Mouse (Mus musculus) gastrocnemius, adult 8-10 months (tissue): ENCODE data around the gene Syne2. TPM values are rescaled to one million over a fixed set of nuclear protein-coding genes. Genes with fewer than 3 reads are reported as not detected.

Source experiments
- DNase-seq, 2 experiments: peaks; one replicate each; pipeline ENCODE4 v3.0.0; 2022; ENCODE audit warnings: low spot score in 2 of 2
- total RNA-seq, 4 experiments: library from RNA; stranded (reverse); gene quantifications; 2 replicates each; pipeline ENCODE4 v1.2.4; 2022

The Syne2 gene
- total RNA-seq, 4 experiments from 2014 or later = 12.3 to 15.0 (median 13.9) TPM

DNA sequence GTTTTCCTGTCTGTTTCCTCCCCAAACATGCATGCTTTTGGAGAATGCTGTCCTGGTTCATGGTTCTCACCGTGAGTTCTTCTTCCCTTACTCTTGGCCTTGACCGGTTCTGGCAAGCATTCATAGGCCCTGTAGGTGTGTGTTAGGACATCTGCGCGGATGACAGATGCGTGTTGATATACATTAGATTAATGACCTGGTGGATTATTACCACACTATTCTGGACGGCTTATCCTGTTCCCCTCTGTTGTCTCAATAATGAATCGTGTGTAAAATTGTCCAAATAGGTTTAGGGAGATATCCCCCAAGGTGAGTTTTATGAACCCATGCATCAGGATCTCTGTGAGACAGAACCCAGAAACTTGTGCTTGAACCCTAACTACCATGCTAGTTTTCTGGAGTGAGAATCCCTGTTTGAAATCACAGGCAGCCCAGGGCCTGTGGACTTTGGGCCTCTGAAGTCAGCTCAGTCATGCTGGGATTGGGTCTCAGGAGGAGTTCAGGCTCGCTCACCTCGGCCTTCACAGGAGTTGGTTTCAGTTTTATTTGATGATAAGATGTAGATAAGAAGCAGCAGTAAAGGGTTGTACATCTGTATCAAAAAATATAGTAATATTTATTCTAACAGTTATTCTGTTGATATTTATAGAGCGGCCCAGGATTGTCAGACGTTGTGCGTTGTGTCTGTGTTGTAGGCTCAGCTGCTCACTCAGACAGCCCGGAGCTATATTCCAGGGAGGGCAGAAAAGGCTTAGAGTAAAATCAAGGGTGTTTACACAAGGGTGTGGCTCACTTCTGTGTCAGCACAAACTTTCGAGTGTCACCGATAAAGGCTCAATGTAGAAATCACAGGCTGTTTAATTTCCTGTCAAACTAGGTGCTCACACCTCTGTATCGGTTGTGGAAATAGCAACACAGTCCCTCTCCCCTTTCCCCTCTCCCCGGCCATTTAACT is 48.8 kb downstream of the Syne2 start:
- DNase-seq = no peak

DNA sequence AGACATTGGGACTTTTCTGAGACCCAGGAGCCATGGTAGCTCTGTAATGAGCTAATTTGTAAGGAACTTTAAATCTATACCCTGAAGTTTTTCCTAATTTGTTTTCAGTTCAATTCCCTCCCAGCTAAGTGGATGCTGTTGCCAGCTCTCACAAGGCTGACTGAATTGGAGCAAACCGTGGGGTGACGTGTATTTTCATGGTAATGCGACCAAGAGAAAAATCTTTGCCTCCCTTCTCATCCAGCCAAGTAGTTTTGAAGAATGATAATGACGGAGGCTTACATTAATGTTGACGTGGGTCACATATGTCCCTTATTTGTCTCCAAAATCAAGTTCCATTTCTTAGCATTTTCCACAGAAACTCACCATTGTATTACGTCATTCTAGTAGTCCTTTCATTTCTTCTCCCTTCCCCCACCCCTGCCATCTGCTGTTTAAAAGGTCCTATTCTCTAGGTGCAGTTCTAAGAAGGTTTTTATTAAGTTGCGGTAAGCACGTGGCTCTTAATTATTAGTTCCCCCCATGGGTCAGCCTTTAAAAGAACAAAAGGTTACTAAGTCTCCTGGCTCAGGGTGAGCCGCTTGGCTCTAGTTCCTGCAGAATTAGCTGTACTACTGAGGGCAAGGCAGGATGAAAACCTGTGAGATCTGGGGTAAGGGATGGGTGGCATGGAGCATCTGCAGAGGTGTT is 55.8 kb downstream of the Syne2 start:
- DNase-seq = no peak

DNA sequence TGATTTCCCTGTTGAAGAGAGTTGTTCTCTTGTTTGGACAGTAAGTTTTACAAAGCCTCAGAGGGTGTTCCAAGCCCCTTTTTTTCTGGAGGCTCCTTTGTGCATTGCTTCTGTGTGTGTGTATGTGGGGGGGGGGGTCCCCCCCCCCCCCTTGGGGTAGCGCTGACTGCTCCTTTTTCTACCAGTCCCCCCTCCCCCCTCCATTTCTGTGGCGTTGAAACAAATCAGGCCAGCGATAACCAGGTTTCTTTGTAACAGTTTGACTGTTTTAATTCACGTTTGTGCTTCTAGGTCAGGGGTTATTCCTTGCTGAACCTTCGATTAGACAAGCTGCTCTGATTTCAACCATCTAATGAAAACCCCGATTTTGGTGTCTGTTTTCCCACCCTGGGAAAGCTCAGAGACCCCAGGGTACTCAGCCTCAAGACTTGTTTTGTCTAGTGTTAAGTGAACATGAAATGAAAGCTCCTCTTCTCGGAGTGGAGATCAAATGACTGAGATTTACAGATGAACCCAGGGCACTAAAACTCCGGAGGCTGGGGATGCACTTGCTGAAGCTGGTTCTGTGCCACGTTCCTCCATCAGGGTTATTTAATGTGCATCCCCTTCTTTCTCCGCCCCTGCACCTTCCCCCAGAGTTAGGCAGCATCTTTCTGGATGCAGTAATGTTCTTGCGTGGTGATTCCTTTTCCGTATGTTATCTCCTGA is 56.5 kb downstream of the Syne2 start:
- DNase-seq = no peak

DNA sequence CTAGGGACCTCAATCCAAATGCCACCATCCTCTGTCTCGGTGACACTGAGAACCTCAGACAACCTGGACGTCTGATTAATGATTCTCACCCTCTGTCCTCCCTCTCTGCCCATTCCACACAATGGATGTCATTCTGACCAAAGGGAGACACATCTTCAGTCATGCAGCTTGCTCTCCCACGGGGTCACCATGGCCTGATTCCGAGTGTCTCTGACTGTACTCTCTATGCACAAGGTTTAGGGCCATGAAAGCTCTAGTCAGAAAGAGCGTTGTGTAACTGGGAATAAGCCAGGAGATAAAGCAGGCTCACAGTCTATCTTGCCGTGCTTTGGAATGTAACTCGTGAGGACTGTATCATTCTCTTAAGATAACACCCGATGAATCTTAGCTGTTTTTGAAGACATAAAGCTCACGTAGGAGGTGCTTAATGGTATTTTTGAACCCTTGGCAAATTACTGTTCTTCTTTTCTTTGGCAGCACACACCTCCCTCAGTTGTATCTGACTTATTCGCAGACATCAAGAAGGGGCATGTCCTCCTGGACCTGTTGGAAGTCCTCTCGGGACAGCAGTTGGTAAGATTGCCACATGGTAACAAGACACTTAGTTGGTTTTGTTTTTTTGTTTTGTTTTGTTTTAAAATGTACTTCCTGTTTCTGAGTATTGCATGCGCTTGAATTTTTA is 61.8 kb downstream of the Syne2 start:
- no peak for DNase-seq

DNA sequence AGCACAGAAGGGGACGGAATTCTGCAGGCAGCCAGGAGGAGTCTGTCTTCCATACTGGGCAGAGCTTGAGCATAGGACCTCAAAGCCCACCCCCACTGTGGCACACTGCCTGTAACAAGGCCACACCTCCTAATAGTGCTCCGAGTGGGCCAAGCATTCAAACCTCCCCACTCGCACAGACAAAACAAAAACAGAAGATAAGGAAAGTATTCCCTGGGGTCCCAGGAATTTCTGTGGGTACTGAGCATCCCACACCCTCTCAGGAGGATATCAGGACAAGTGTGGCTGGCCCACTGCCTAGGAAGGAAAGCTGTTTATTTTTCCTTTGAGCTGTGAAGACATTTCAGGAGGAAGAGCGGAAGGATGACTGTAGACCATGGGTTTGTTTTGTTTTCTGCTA is 63.6 kb downstream of the Syne2 start:
- no peak for DNase-seq

DNA sequence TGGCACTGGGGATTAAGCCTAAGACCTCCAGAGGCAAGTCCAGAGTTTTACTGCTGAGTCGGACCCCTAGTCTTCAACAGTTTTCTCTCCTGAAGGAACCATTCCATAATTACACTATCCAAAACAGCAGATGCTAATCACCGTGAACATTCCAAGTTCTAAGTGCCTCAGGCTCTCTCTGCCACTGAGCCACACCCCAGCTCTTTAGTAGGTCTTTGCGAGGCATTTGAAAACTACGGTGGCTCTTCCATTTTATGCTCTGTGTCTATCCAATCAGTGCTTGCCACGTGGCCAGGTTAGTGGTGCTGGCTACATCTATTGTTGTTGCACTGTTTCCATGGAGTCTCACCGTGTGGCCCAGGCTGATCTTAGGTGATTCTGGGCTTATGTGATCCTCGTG is 68.2 kb downstream of the Syne2 start:
- DNase-seq = no peak

DNA sequence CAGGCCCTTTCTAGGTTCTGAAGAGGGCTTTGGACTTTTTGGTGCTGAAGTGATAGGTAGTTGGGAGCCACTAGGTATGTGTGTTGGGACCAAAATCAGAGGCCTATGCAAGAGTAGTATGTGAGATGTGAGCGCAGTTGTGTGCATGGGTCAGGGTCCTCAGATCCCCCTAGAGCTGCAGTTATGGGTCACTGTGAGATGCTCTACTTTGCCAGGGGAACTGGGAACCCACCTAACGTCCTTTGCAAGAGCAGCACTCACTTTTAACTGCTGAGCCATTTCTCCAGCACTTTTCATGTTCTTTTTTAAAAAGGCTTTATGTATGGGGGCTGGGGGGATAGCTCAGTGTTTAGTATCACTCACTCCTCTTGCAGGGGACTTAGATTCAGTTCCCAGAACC is 69.0 kb downstream of the Syne2 start:
- no peak for DNase-seq

DNA sequence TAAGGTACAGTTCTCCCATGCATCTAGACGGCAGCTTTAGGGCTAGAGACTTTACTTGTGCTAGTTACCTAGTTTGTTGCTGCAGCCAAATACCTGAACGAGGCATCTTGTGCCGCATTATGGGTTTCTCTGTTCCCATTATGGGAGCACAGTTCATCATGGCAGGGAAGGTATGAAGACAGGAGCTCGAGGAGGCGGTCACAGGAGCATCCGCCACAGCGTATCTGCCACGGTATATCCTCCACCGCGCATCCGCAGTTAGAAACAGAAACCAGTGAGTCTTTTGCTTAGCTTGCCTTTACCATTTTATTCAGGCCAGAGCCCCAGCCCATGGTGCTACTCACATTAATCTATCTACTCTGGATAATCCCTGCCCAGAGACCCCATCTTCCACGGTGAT is 70.8 kb downstream of the Syne2 start:
- DNase-seq = no peak

DNA sequence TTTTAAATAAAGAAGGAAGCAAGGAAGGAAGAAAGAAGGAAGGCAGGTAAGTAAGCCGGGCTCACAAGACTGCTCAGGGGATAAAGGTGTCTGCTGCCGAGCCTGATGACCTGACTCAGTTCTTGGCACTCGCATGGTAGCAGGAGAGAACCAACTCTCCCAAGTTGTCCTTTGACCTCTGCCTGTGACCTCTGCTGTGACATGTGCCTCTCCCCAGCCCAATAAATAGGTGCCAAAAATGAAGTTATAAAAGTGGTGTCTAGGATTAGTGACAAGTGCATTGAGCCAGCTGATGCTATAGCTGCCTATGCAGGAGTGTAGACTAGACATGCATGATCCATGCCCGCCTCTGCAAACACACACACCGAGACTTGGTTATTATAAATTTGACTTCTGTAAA is 73.3 kb downstream of the Syne2 start:
- no peak for DNase-seq

DNA sequence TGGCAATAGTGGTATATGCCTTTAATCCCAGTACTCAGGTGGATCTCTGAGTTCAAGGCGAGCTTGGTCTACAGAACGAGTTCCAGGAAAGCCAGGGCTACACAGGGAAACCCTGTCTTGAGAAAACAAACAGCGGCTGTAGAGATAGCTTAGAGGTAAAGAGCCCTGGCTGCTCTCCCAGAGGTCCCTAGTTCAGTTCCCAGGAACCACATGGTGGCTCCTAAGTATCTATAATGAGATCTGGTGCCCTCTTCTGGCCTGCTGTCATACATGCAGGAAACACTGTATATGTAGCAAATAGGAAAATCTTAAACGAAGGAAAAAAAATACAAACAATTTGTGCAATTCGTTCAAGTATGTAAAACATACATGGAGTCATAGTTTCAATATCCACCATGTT is 75.5 kb downstream of the Syne2 start:
- no peak for DNase-seq

DNA sequence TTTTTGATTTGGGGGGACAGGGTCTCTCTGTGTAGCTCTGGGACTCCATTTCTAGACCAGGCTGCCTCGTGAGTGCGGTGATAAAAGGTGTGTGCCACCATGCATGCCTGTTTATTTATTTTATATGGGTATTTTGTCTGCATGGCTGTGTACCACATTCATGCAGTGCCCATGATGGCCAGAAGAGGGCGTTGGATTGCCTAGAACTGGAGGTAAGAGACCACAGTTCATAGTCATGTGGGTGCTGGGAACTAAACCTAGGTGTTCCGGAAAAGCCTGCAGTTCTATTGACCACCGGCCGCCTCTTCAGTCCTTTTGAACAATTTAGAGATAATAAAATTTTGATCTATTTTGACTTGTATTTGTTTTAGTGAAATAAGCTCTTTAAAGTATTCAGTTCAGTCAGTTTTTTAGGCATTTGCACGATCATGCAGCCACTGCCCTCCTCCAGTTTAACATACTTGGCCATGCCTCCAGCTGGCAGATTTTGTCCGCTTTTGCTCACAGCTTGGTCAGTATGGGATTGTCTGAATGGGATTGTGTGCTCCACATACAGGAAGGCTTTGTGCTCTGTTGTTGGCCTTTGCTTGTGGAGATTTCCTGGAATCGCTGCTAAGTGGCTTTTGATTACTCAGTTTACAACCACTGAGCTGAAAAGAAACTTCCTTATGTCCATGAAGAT is 76.5 kb downstream of the Syne2 start:
- no peak for DNase-seq

DNA sequence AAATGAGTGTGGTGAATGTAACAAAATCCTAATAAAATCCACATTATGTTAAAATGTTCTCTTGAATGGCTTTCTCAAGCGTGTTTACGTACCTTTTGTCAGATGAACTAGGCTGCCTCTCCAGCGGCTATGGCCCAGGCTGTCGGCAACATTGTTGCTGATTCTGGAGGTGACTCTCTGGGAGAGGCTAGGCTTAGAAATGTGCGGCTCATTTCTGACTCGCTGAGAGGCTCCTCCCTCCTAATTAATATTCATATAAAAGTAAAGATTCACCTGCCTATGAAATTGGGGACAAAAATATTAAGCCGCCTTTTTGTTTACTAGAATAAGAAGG is 77.0 kb downstream of the Syne2 start:
- no peak for DNase-seq

DNA sequence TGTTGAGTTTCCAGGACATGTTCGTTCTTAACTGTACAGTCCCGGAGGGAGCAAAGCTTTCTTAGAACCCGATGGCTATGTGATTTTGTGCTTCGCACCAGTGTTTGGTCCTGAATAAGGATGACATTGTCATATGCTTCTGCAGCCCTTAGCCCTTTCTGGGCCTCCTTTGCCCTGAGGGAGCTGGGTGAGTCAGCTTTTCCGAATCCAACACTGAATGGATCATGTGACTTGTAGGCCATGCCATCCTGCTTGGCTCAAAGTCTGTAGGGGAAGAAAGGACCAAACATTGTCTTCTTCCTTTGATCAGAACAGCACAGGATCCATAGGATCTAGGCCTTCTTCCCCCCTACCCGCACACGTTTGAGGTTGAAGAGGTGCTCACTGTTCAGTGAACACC is 79.9 kb downstream of the Syne2 start:
- no peak for DNase-seq

DNA sequence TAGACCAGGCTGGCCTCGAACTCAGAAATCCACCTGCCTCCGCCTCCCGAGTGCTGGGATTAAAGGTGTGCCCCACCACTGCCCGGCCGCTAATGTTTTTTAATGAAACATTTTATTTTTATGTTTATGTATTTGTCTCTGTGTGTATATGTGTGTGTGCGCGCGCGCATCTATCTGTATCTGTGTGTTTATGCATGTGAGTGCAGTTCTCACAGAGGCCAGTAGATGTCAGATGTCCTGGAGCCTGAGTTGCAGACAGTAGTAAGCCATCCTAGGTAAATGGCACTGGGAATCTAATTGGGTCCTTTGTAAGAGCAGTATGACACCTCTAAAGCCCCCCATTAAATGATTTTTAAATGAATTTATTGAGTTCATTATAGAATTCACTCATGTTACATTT is 83.8 kb downstream of the Syne2 start:
- DNase-seq = no peak

DNA sequence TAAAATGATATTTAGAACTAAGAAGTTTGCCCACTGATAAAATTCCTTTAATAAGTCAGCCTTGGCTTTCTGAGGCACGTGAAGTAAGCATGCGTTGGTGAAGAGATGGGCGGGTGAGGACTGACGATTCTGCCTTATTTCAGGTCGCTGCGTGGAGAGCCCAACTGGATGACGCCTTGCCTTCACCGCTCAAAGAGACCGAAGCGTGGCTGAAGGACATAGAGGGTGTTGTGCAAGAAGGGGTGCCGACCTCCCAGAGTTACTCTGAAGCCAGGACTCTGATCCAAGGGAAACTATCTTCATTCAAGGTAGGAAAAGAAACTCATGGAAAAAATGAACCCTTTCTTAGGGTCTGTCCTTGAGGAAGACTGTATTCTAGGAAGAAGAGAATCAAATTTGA is 86.1 kb downstream of the Syne2 start:
- no peak for DNase-seq

DNA sequence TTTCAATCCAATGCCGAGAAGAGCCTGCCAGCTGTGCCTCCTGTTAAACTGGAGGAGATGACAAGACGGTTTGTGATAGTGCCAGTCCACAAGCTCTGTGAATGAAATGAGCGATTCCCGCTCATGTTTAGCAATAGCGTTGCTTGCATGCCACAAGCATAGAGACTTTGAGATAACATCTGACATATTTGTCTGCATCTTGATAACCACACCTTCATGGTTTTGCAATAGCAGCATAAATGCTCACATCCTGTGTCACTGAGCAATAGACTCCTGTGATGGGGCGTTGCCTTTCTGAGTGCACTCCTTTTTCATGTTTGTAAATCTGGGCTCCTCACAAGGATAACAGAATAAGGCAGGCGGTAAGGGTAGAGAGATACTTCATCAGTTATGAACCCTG is 87.4 kb downstream of the Syne2 start:
- DNase-seq = no peak

DNA sequence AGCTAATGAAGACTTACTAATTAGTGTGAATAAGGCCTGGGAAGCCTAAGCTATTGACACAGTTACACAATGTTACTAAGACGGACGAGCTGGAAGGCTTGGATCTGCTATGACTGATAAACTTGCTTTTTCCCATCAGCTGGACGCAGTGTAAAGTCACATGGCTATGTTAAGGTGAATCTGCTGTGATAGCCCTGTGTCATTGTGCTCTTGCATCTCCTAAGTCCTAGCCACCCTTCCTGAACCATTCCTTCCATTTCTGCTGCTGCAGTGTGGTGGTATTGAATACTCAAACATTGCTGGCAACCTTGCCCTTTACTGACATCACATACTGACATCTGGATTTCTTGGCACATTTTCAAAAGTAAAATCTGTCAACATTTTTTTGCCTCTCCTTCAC is 90.5 kb downstream of the Syne2 start:
- no peak for DNase-seq

DNA sequence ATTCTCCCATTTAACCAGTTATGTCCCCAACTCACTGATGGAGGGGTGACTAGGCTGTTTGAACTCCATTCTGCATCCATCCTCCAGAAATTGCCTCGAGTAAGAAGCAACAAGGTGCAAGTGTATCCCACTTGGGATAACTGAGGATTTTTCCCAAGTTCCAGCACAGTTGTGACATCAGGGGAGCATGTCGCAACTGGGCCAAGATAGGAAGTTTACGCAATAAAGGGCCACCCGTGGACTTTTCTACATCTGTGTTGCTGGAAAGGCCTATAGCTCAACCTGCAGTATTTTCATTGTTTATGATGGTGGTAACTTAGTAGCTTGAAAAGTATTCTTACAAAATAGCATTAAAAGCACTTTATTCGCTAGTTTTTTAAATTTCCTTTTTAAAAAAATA is 97.8 kb downstream of the Syne2 start:
- DNase-seq = no peak

DNA sequence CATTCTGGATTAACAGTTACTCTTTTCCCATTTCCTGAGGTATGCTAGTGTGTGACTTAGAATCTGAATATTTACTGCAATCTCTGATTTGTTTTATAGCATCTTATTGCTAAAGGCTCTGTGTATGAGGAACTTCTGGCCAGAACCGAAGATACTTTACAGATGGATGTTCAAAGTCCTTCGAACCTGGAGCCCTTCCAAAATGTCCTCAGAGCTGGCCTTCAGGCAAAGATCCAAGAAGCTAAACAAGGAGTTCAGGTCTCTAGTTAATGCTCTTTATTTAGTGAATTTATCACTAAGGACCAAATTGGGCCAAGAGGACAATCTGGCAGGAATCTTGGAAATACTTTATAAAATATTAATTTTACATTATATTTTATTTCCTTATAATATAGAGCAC is 100.5 kb downstream of the Syne2 start:
- DNase-seq = no peak

DNA sequence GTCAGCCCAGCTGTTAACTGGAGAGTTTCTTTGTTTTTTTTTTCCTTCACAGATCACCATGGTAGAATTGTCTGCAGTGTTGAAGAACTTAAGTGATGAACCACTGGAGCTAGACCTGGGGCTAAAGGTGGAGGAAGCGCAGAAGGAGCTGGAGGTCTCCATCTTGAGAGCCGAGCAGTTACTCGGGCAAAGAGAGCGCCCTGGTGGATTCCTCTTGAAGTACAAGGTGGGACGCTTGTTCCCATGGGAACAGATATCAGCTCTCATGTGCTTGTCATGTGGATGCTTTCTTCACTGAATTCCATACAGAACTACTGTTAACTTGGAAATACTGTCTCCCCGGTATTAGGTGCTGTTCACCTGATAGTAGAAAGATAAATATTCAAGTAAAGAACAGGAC is 101.0 kb downstream of the Syne2 start:
- no peak for DNase-seq

DNA sequence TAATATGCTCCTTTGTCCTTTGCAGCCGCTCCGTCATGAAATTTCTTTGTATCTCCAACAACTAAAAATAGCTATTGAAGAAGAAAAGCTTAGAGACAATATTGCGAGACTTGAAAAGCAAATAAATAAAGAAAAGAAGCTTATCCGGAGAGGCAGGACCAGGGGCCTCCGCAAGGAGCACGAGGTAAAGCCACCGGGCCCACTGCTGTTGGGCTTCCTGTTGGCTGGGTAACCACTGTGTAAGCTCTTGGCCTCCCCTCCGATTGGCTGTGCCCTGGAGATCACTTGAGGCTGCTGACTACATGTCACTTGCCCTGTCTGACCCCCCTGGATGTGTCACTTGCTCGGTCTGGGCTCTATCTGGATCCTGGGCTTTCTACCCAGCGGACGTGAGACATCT is 105.0 kb downstream of the Syne2 start:
- DNase-seq = no peak
